Mouse (Mus musculus) embryonic facial prominence, embryonic 14.5 days (tissue): ENCODE results near the gene Ralgapb. TPM values are rescaled to one million over a fixed set of nuclear protein-coding genes. Genes with fewer than 3 reads are reported as not detected.

Source experiments
- ATAC-seq: fragments of 200-750 bp; cut with Nextera tagmentation; 2 replicates; pipeline ENCODE4 v1.8.0; 2017; ENCODE audit warnings: low read depth, moderate number of reproducible peaks, moderate TSS enrichment
- DNase-seq: peaks from one replicate; pipeline ENCODE4 v3.0.0-alpha.2; 2015; ENCODE audit warnings: low spot score
- H3K27ac ChIP-seq: fragments of 300-500 bp; sonication (generic); replicated peaks from 2 replicates; pipeline ENCODE4 v1.5.1; 2014; ENCODE audit warnings: low read depth, mild to moderate bottlenecking, low read length, moderate library complexity
- H3K27me3 ChIP-seq: fragments of 300-500 bp; sonication (generic); replicated peaks from 2 replicates; pipeline ENCODE4 v1.6.1; 2014; ENCODE audit warnings: low read length; ENCODE audit not compliant: control insufficient read depth, insufficient read depth
- H3K36me3 ChIP-seq: fragments of 300-500 bp; sonication (generic); 2 replicates; pipeline ENCODE4 v1.6.1; 2014; ENCODE audit warnings: low read length, mixed read lengths; ENCODE audit not compliant: control insufficient read depth, insufficient read depth
- H3K4me1 ChIP-seq: fragments of 300-500 bp; sonication (generic); 2 replicates; pipeline ENCODE4 v1.6.1; 2014; ENCODE audit warnings: antibody characterized with exemption, low read length; ENCODE audit not compliant: control insufficient read depth, insufficient read depth
- H3K4me2 ChIP-seq: fragments of 300-500 bp; sonication (generic); 2 replicates; pipeline ENCODE4 v1.6.1; 2014; ENCODE audit warnings: low read depth, mild to moderate bottlenecking, low read length, moderate library complexity, mixed read lengths
- H3K4me3 ChIP-seq: fragments of 300-500 bp; sonication (generic); 2 replicates; pipeline ENCODE4 v1.5.1; 2014; ENCODE audit warnings: low read depth, mild to moderate bottlenecking, low read length
- H3K9ac ChIP-seq: fragments of 300-500 bp; sonication (generic); 2 replicates; pipeline ENCODE4 v1.6.1; 2014; ENCODE audit warnings: low read depth, mild to moderate bottlenecking, low read length, moderate library complexity, mixed read lengths
- H3K9me3 ChIP-seq: fragments of 300-500 bp; sonication (generic); 2 replicates; pipeline ENCODE4 v1.6.1; 2016; ENCODE audit warnings: low read length; ENCODE audit not compliant: control insufficient read depth
- WGBS: fragments of 180-500 bp; shearing (Covaris S2); extraction: QIAGEN DNeasy Blood & Tissue Kit; methylation state at CpG from one replicate; pipeline ENCODE4 v1.1.7; 2014; 5-methylcytosine and 5-hydroxymethylcytosine counted together
- polyA plus RNA-seq: library from polyadenylated mRNA; unstranded; fragments of >200 nt; fragmentation: Nextera tagmentation; extraction: Ambion mirVana; gene quantifications from 2 replicates; pipeline ENCODE4 v1.2.1, GENCODE M21; 2014

Ralgapb gene
- polyA plus RNA-seq, 1 experiment from 2014 or later, result 18.8 TPM

- DNase-seq, result no peak
- peak overlapping the region; percentile 44 for H3K4me2 ChIP-seq
- 48% methylated on average over 24 of the region's 24 CpGs for WGBS
Observed at GRCm38 (mm10) chr2:158539433-158540305, 130.0 kb downstream of the Ralgapb start.

GRCm38 (mm10) chr2:158541286-158541685 is 131.6 kb downstream of the Ralgapb start:
- Histone ChIP-seq H3K36me3 (no peaks in the 10 kb centered on the region), H3K4me1 (no peaks in the 10 kb centered on the region), H3K9ac (no peak overlapping the region), H3K4me3 (no peak overlapping the region), H3K9me3 (no peaks in the 10 kb centered on the region), H3K4me2 (no peak overlapping the region), H3K27me3 (no peaks in the 10 kb centered on the region), H3K27ac (no peak overlapping the region)
- DNase-seq, result no peak
- WGBS, result 47% methylated on average over 4 of the region's 4 CpGs
- ATAC-seq, result no peak

More at GRCm38 (mm10) chr2:158539433-158540305, 130.0 kb downstream of the Ralgapb start:
- Histone ChIP-seq H3K9me3 (no peaks in the 10 kb centered on the region), H3K4me1 (no peaks in the 10 kb centered on the region), H3K27ac (no peak overlapping the region), H3K36me3 (no peaks in the 10 kb centered on the region), H3K9ac (no peak overlapping the region), H3K27me3 (no peaks in the 10 kb centered on the region), H3K4me3 (peak overlapping the region; percentile 3; the same call in 1 of the 2 replicates)
- ATAC-seq, result no peak

- no peak for ATAC-seq
- H3K27me3 ChIP-seq, result 0 out of 2 replicates have a peak, but pooled peaks cover under 1% of the 10 kb centered on the region
Observed at GRCm38 (mm10) chr2:158545266-158545665, 135.6 kb downstream of the Ralgapb start.

GRCm38 (mm10) chr2:158546751-158547150 is 137.1 kb downstream of the Ralgapb start:
- DNase-seq (peak; percentile 80), ATAC-seq (peak; percentile 73)
- Histone ChIP-seq H3K9me3 (no peaks in the 10 kb centered on the region), H3K4me1 (no peaks in the 10 kb centered on the region), H3K4me3 (no peak overlapping the region), H3K27me3 (peaks cover 16% of the 10 kb centered on the region; the same call in 1 of the 2 replicates), H3K36me3 (no peaks in the 10 kb centered on the region), H3K27ac (no peak overlapping the region), H3K9ac (peak overlapping the region; percentile 50; the same call in 1 of the 2 replicates), H3K4me2 (peak overlapping the region; percentile 36)
- 5% methylated on average over 17 of the region's 17 CpGs for WGBS

More at GRCm38 (mm10) chr2:158545266-158545665, 135.6 kb downstream of the Ralgapb start:
- H3K36me3 ChIP-seq, result no peaks in the 10 kb centered on the region
- H3K4me1 ChIP-seq, result no peaks in the 10 kb centered on the region
- no peak overlapping the region for H3K27ac ChIP-seq
- no peak overlapping the region for H3K4me3 ChIP-seq
- no peak for DNase-seq
- WGBS, result 69% methylated on average over 2 of the region's 2 CpGs
- H3K9me3 ChIP-seq, result no peaks in the 10 kb centered on the region
- no peak overlapping the region for H3K4me2 ChIP-seq
- H3K9ac ChIP-seq, result no peak overlapping the region

Other genes starting within 250 kb of the Ralgapb start
- 5.4 and 6.8 TPM in 2 replicates for gene D630003M21Rik, start 180.6 kb upstream of the Ralgapb start, polyA plus RNA-seq
- gene Bpi, start 151.8 kb upstream of the Ralgapb start, polyA plus RNA-seq, result not detected in 2 replicates
- 7.8 and 11.9 TPM in 2 replicates for gene Lbp, start 103.4 kb upstream of the Ralgapb start, polyA plus RNA-seq
- 7.8 and 10.2 TPM in 2 replicates for gene Snhg11, start 34.2 kb upstream of the Ralgapb start, polyA plus RNA-seq
- 0.55 and 1.3 TPM in 2 replicates for gene Adig, start 92.8 kb downstream of the Ralgapb start, polyA plus RNA-seq
- 1.6 and 2.6 TPM in 2 replicates for gene Arhgap40, start 102.9 kb downstream of the Ralgapb start, polyA plus RNA-seq
- gene Slc32a1, start 200.9 kb downstream of the Ralgapb start, polyA plus RNA-seq, result 0.07 TPM in 1 of 2 replicates, not detected in the other
- gene Actr5, start 215.0 kb downstream of the Ralgapb start, polyA plus RNA-seq, result 10.6 and 13.0 TPM in 2 replicates